Comparison of ENCODE assay signal across 9 mouse cellular contexts in genomic region chr16:90407541-90408289, GRCm38 (mm10). TPM values are rescaled to one million over a fixed set of nuclear protein-coding genes. Genes with fewer than 3 reads are reported as not detected.
DNase-seq lines count a peak whose midpoint lies in the region; ATAC-seq lines count a peak whose summit lies in the region.
"Had no signal": no experiment of that assay in that cellular context is flagged by ENCODE, and none has a peak within 500 bp of the region (broad histone marks: within the 10 kb centered on the region; RNA-seq: fewer than 3 reads in every experiment).

No protein-coding gene starts in this region.

- H3K27ac ChIP-seq in embryonic facial prominence, embryonic 11.5 days (replicated peaks; ENCODE audit: low read depth, low read length), result 0 out of 2 replicates have a peak overlapping the region, but pooled peaks have one; percentile 41
- peak overlapping the region; percentile 91 for H3K27ac ChIP-seq in kidney, embryonic 15.5 days
- H3K27ac ChIP-seq in neural tube, embryonic 12.5 days, result 0 out of 2 replicates have a peak overlapping the region, but pooled peaks have one; percentile 20

- peaks cover 11% of the 10 kb centered on the region for H3K4me1 ChIP-seq in embryonic facial prominence, embryonic 11.5 days (ENCODE audit: control insufficient read depth, insufficient read depth, low read length)
- H3K4me1 ChIP-seq in kidney, embryonic 15.5 days, result peaks cover 83% of the 10 kb centered on the region
- peaks cover 26% of the 10 kb centered on the region for H3K4me1 ChIP-seq in neural tube, embryonic 12.5 days

- 35% methylated on average over 12 of the region's 12 CpGs for WGBS in embryonic facial prominence, embryonic 11.5 days
- WGBS in kidney, embryonic 15.5 days, result 16% methylated on average over 12 of the region's 12 CpGs
- 14% methylated on average over 12 of the region's 12 CpGs for WGBS in neural tube, embryonic 12.5 days

- ATAC-seq in embryonic facial prominence, embryonic 11.5 days (replicated peaks; ENCODE audit: insufficient number of reproducible peaks, low FRiP score, low TSS enrichment, low read depth), result no peak; the same call in 1 of the 2 replicates
- ATAC-seq in kidney, embryonic 15.5 days (replicated peaks; ENCODE audit: low FRiP score), result peak; percentile 77
- ATAC-seq in neural tube, embryonic 12.5 days (ENCODE audit: low FRiP score, low read depth), result peak; percentile 76

- H3K36me3 ChIP-seq in embryonic facial prominence, embryonic 11.5 days (replicated peaks; ENCODE audit: control insufficient read depth, insufficient read depth, low read depth, low read length), result no peaks in the 10 kb centered on the region
- H3K36me3 ChIP-seq in kidney, embryonic 15.5 days, result no peaks in the 10 kb centered on the region
- peaks cover under 1% of the 10 kb centered on the region; the same call in 1 of the 2 replicates for H3K36me3 ChIP-seq in neural tube, embryonic 12.5 days

- H3K9ac ChIP-seq in embryonic facial prominence, embryonic 11.5 days (replicated peaks; ENCODE audit: low read length), result no peak overlapping the region
- H3K9ac ChIP-seq in kidney, embryonic 15.5 days, result no peak overlapping the region; the same call in 1 of the 2 replicates
- H3K9ac ChIP-seq in neural tube, embryonic 12.5 days, result 0 out of 2 replicates have a peak overlapping the region, but pooled peaks have one; percentile 13

- intact Hi-C loops in gastrocnemius, postnatal 36 days (cut with DNase I), result no loop called here
- intact Hi-C loops in gastrocnemius, postnatal 14 days (cut with DNase I; ENCODE audit: low total_unique reads), result no loop called here

- H3K4me3 ChIP-seq in embryonic facial prominence, embryonic 11.5 days (ENCODE audit: low read depth, low read length), result no peak overlapping the region
- H3K4me3 ChIP-seq in kidney, embryonic 15.5 days (replicated peaks), result no peak overlapping the region
- H3K4me3 ChIP-seq in neural tube, embryonic 12.5 days, result no peak overlapping the region

- H3K27me3 ChIP-seq in embryonic facial prominence, embryonic 11.5 days (ENCODE audit: control insufficient read depth, insufficient read depth, low read length), result no peaks in the 10 kb centered on the region
- H3K27me3 ChIP-seq in kidney, embryonic 15.5 days, result no peaks in the 10 kb centered on the region
- H3K27me3 ChIP-seq in neural tube, embryonic 12.5 days (replicated peaks), result no peaks in the 10 kb centered on the region

- DNase-seq in kidney, adult 11 months, result peak; percentile 24
- DNase-seq in kidney, postnatal 10 days, result no peak
- peak; percentile 37 for DNase-seq in embryonic facial prominence, embryonic 11.5 days (ENCODE audit: low spot score)
- DNase-seq in gastrocnemius, postnatal 36 days, result no peak
- DNase-seq in MN1 (ENCODE audit: low spot score), result no peak
- no peak for DNase-seq in gastrocnemius, postnatal 14 days
- DNase-seq: layer of hippocampus, postnatal 36 days had no signal

- no peak overlapping the region for H3K4me2 ChIP-seq in embryonic facial prominence, embryonic 11.5 days (ENCODE audit: low read depth, low read length)
- peak overlapping the region; percentile 24 for H3K4me2 ChIP-seq in kidney, embryonic 15.5 days
- peak overlapping the region; percentile 30 for H3K4me2 ChIP-seq in neural tube, embryonic 12.5 days (replicated peaks)

- H3K9me3 ChIP-seq in embryonic facial prominence, embryonic 11.5 days (replicated peaks; ENCODE audit: control insufficient read depth, low read length), result no peaks in the 10 kb centered on the region
- H3K9me3 ChIP-seq in kidney, embryonic 15.5 days (replicated peaks), result no peaks in the 10 kb centered on the region
- no peaks in the 10 kb centered on the region for H3K9me3 ChIP-seq in neural tube, embryonic 12.5 days

RNA-seq across cellular contexts. Expression of gene Hunk, which starts 21.9 kb away (rescaled TPM):
- polyA plus RNA-seq in embryonic facial prominence, embryonic 11.5 days (2014; fragmentation: Nextera tagmentation; extraction: Ambion mirVana), result 14.5 and 15.8 TPM in 2 replicates
- polyA plus RNA-seq in kidney, embryonic 15.5 days (2015; fragmentation: Nextera tagmentation; extraction: Ambion mirVana), result 11.8 and 13.5 TPM in 2 replicates
- 11.4 and 12.1 TPM in 2 replicates for polyA plus RNA-seq in neural tube, embryonic 12.5 days (2016; fragmentation: Nextera tagmentation; extraction: Ambion mirVana)
- 1 to 10 TPM in 1 of 2 experiments, under 1 TPM in 1; 0.74 to 1.1 TPM for total RNA-seq in gastrocnemius, postnatal 36 days (2021)
- 1 to 10 TPM; 3.1 to 3.7 TPM for total RNA-seq in gastrocnemius, postnatal 14 days (2021)

Comparison
In these comparisons a context has a peak if more than half of its experiments do, and no peak if none do; other contexts are left out.
1. DNase-seq: peak in kidney, adult 11 months (single experiment) and embryonic facial prominence, embryonic 11.5 days (single experiment); none in kidney, postnatal 10 days (single experiment), gastrocnemius, postnatal 36 days (0 of 2), MN1 (single experiment) and gastrocnemius, postnatal 14 days (single experiment).
2. H3K27ac ChIP-seq: peak in every context shown above with its lines; median percentile 91 in kidney, embryonic 15.5 days; 41 in embryonic facial prominence, embryonic 11.5 days; 20 in neural tube, embryonic 12.5 days.